Mouse (Mus musculus) adrenal gland, adult 8-10 months (tissue): ENCODE results near the gene 1700057G04Rik. TPM values are rescaled to one million over a fixed set of nuclear protein-coding genes. Genes with fewer than 3 reads are reported as not detected.
A peak's percentile ranks its signal among the peaks of the same experiment; 100 is the strongest.

Experiments
- DNase-seq: peaks from one replicate; pipeline ENCODE4 v3.0.0; 2022
- microRNA-seq, 2 experiments: library from miRNA; unstranded; fragments of <30 nt; microRNA quantifications; one replicate each; pipeline ENCODE4 v1.2.0; 2022
- total RNA-seq, 4 experiments: library from RNA; stranded (reverse); gene quantifications; 2 replicates each; pipeline ENCODE4 v1.2.4; 2022

Gene 1700057G04Rik
- total RNA-seq, 4 experiments from 2014 or later: not detected

DNA sequence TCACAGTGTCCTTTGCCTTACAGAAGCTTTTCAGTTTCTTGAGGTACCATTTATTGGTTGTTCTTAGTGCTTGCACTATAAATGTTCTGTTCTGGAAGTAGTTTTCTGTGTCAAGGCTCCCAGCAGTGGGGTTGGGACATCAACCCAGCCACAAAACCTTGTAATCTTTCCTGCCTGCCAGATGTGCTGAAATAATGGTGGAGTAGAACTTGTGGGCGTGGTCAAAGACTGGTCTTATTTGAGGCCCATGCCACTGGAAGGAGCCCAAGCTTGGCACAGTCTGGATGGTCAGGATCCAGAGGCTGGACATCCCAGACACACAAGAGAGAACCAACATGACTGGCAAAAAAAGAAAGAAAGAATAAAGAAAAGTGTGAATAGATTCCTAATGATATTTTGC is 78.2 kb downstream of the 1700057G04Rik start:
- peak; percentile 9 for DNase-seq

GRCm38 (mm10) chr9:92402628-92403027 is 93.5 kb downstream of the 1700057G04Rik start:
- no peak for DNase-seq

Small RNA genes lying within 50 kb of the gene (microRNA-seq; reads per million reads assigned to microRNA genes)
- 0 reads per million in 2 experiments for gene Mir6386

Other genes starting within 250 kb of the 1700057G04Rik start
- not detected for gene Plscr5, start 116.4 kb upstream of the 1700057G04Rik start, total RNA-seq
- 10 to 100 TPM; 10.7 to 13.7 (median 11.2) TPM for gene Plscr1, start 59.6 kb upstream of the 1700057G04Rik start, total RNA-seq
- 10 to 100 TPM; 15.1 to 25.6 (median 20.1) TPM for gene Plscr2, start 33.8 kb upstream of the 1700057G04Rik start, total RNA-seq
- gene Plscr4, start 148.0 kb downstream of the 1700057G04Rik start, total RNA-seq: 10 to 100 TPM; 16.3 to 25.0 (median 19.8) TPM
- 100 to 1,000 TPM; 176 to 205 (median 188) TPM for gene Plod2, start 232.8 kb downstream of the 1700057G04Rik start, total RNA-seq